Mouse (Mus musculus): ENCODE data around the gene Nms.

The Nms gene

DNA sequence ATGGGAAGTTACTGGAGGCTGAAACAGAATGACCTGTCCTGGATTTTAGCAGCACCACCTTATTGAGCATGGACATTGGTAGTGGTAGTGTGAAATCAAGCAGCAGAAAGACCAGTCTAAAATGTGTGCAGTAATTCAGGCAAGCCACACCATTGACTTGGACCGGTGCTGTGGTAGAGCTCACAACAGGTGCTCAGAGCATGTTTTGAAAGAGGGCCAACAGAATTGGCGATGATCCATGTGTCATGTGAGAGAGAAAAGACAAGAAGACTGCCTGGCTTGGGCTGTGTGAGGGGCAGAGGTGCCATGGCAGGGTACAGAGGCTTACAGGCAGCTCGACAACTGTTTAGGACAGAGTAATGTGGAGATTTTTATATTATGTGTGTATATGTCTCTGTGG, 53.4 kb downstream of the Nms start:
- DNase-seq (ENCODE audit: extremely low spot score, low read depth, low spot score): no peak

Data from hindlimb bud, embryonic 11.5 days (tissue).